Comparison of ENCODE assay signal across 7 mouse cellular contexts in the genomic region with DNA sequence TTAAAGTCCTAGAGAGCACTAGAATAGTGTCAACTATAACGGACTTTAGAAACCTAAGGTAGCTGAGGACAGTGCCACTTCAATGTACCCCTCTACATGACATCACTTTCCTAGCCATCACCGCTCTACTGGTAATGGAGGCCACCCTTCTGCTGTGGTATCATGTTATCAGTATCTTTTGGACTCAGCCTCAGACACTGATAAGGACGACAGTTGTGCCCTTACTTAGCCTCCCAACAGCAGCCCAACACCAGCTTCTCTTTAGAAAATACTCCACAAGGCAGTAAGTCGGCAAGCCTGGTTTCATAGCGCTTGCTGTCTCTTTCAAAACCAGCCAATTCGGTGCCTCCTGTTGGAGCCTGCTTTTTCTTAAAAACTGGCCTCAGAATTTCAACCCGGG. TPM values are rescaled to one million over a fixed set of nuclear protein-coding genes. Genes with fewer than 3 reads are reported as not detected.
DNase-seq lines count a peak whose midpoint lies in the region; ATAC-seq lines count a peak whose summit lies in the region.

No protein-coding gene starts in this region.

- 56% methylated on average over 7 of the region's 7 CpGs for WGBS in neural tube, embryonic 11.5 days
- 55% methylated on average over 7 of the region's 7 CpGs for WGBS in forebrain, embryonic 16.5 days
- WGBS in limb, embryonic 15.5 days = 47% methylated on average over 7 of the region's 7 CpGs
- 53% methylated on average over 7 of the region's 7 CpGs for WGBS in stomach, embryonic 16.5 days

- no peak for DNase-seq in neural tube, embryonic 11.5 days (ENCODE audit: low spot score)
- DNase-seq in neural tube, embryonic 10.5 days (ENCODE audit: extremely low spot score, low spot score) = no peak
- no peak for DNase-seq in MN1 (ENCODE audit: low spot score)
- DNase-seq in right cerebral cortex, postnatal 4 days = no peak

- no peak for ATAC-seq in neural tube, embryonic 11.5 days (ENCODE audit: insufficient read depth, low FRiP score, low TSS enrichment)
- no peak for ATAC-seq in forebrain, embryonic 16.5 days
- no peak for ATAC-seq in limb, embryonic 15.5 days (ENCODE audit: insufficient number of reproducible peaks, low FRiP score, low TSS enrichment, low read depth)
- no peak for ATAC-seq in stomach, embryonic 16.5 days (ENCODE audit: insufficient read depth, low FRiP score)

- H3K36me3 ChIP-seq in neural tube, embryonic 11.5 days (ENCODE audit: control insufficient read depth, insufficient read depth, low read length) = no peaks in the 10 kb centered on the region
- no peaks in the 10 kb centered on the region; the same call in 1 of the 2 replicates for H3K36me3 ChIP-seq in forebrain, embryonic 16.5 days (ENCODE audit: control insufficient read depth, insufficient read depth)
- H3K36me3 ChIP-seq in limb, embryonic 15.5 days = peaks cover 3% of the 10 kb centered on the region; the same call in 1 of the 2 replicates
- H3K36me3 ChIP-seq in stomach, embryonic 16.5 days (ENCODE audit: control insufficient read depth, insufficient read depth, low read length) = no peaks in the 10 kb centered on the region

- peak overlapping the region; percentile 59; the same call in 1 of the 2 replicates for H3K4me3 ChIP-seq in neural tube, embryonic 11.5 days (ENCODE audit: low read depth, low read length)
- peak overlapping the region; percentile 50 for H3K4me3 ChIP-seq in forebrain, embryonic 16.5 days (replicated peaks; ENCODE audit: low read length)
- H3K4me3 ChIP-seq in limb, embryonic 15.5 days = peak overlapping the region; percentile 62
- peak overlapping the region; percentile 58 for H3K4me3 ChIP-seq in stomach, embryonic 16.5 days (replicated peaks; ENCODE audit: low read length)

- H3K27ac ChIP-seq in neural tube, embryonic 11.5 days (ENCODE audit: low read depth, low read length) = no peak overlapping the region
- H3K27ac ChIP-seq in forebrain, embryonic 16.5 days (ENCODE audit: low read length) = peak overlapping the region; percentile 76; the same call in 1 of the 2 replicates
- H3K27ac ChIP-seq in limb, embryonic 15.5 days = no peak overlapping the region
- no peak overlapping the region for H3K27ac ChIP-seq in stomach, embryonic 16.5 days (ENCODE audit: low read length)

- H3K4me2 ChIP-seq in neural tube, embryonic 11.5 days (ENCODE audit: low read depth) = peak overlapping the region; percentile 95
- H3K4me2 ChIP-seq in forebrain, embryonic 16.5 days (ENCODE audit: low read length) = peak overlapping the region; percentile 75
- H3K4me2 ChIP-seq in limb, embryonic 15.5 days = peak overlapping the region; percentile 99
- H3K4me2 ChIP-seq in stomach, embryonic 16.5 days (ENCODE audit: low read depth, low read length) = no peak overlapping the region

- no peaks in the 10 kb centered on the region for H3K9me3 ChIP-seq in neural tube, embryonic 11.5 days (ENCODE audit: control insufficient read depth, low read length)
- no peaks in the 10 kb centered on the region for H3K9me3 ChIP-seq in forebrain, embryonic 16.5 days (ENCODE audit: control insufficient read depth, low read length)
- H3K9me3 ChIP-seq in limb, embryonic 15.5 days = no peaks in the 10 kb centered on the region
- H3K9me3 ChIP-seq in stomach, embryonic 16.5 days (replicated peaks; ENCODE audit: control insufficient read depth, low read length) = no peaks in the 10 kb centered on the region

- no peak overlapping the region for H3K9ac ChIP-seq in neural tube, embryonic 11.5 days (ENCODE audit: low read length)
- peak overlapping the region; percentile 80 for H3K9ac ChIP-seq in forebrain, embryonic 16.5 days (replicated peaks; ENCODE audit: low read depth, low read length)
- no peak overlapping the region for H3K9ac ChIP-seq in limb, embryonic 15.5 days
- H3K9ac ChIP-seq in stomach, embryonic 16.5 days (ENCODE audit: low read length) = no peak overlapping the region

- H3K4me1 ChIP-seq in neural tube, embryonic 11.5 days (ENCODE audit: control insufficient read depth, insufficient read depth, low read length) = 0 out of 2 replicates have a peak, but pooled peaks cover 3% of the 10 kb centered on the region
- peaks cover 19% of the 10 kb centered on the region for H3K4me1 ChIP-seq in forebrain, embryonic 16.5 days (replicated peaks; ENCODE audit: control insufficient read depth, insufficient read depth, low read length)
- peaks cover 25% of the 10 kb centered on the region for H3K4me1 ChIP-seq in limb, embryonic 15.5 days
- 0 out of 2 replicates have a peak, but pooled peaks cover 5% of the 10 kb centered on the region for H3K4me1 ChIP-seq in stomach, embryonic 16.5 days (ENCODE audit: control insufficient read depth, insufficient read depth, low read length)

- H3K27me3 ChIP-seq in neural tube, embryonic 11.5 days (ENCODE audit: control insufficient read depth, insufficient read depth, low read length) = peaks cover 54% of the 10 kb centered on the region
- H3K27me3 ChIP-seq in forebrain, embryonic 16.5 days (replicated peaks; ENCODE audit: control insufficient read depth, insufficient read depth, low read length) = peaks cover 50% of the 10 kb centered on the region
- H3K27me3 ChIP-seq in limb, embryonic 15.5 days = peaks cover 74% of the 10 kb centered on the region
- peaks cover 66% of the 10 kb centered on the region for H3K27me3 ChIP-seq in stomach, embryonic 16.5 days (ENCODE audit: control insufficient read depth, insufficient read depth, low read length)

RNA-seq across cellular contexts. Expression of a gene that starts 1.6 kb away (rescaled TPM):
- 0.19 and 0.36 TPM in 2 replicates for polyA plus RNA-seq in neural tube, embryonic 11.5 days (2014; fragmentation: Nextera tagmentation; extraction: Ambion mirVana)
- 0.86 and 1.5 TPM in 2 replicates for polyA plus RNA-seq in forebrain, embryonic 16.5 days (2015; fragmentation: Nextera tagmentation; extraction: Ambion mirVana)
- 0.17 TPM in 1 of 2 replicates, not detected in the other for polyA plus RNA-seq in limb, embryonic 15.5 days (2015; fragmentation: Nextera tagmentation; extraction: Ambion mirVana)
- not detected in 2 replicates for polyA plus RNA-seq in stomach, embryonic 16.5 days (2015; fragmentation: Nextera tagmentation; extraction: Ambion mirVana)

RNA-seq across cellular contexts. Expression of a gene that starts 3.6 kb away (rescaled TPM):
- 3.2 and 3.4 TPM in 2 replicates for polyA plus RNA-seq in neural tube, embryonic 11.5 days (2014; fragmentation: Nextera tagmentation; extraction: Ambion mirVana)
- polyA plus RNA-seq in forebrain, embryonic 16.5 days (2015; fragmentation: Nextera tagmentation; extraction: Ambion mirVana) = 4.7 and 5.5 TPM in 2 replicates
- polyA plus RNA-seq in limb, embryonic 15.5 days (2015; fragmentation: Nextera tagmentation; extraction: Ambion mirVana) = 2.2 and 3.4 TPM in 2 replicates
- polyA plus RNA-seq in stomach, embryonic 16.5 days (2015; fragmentation: Nextera tagmentation; extraction: Ambion mirVana) = 2.4 and 3.7 TPM in 2 replicates

RNA-seq across cellular contexts. Expression of a gene that starts 37.5 kb away (rescaled TPM):
- polyA plus RNA-seq in neural tube, embryonic 11.5 days (2014; fragmentation: Nextera tagmentation; extraction: Ambion mirVana) = 9.5 and 13.1 TPM in 2 replicates
- 0.99 and 1.4 TPM in 2 replicates for polyA plus RNA-seq in forebrain, embryonic 16.5 days (2015; fragmentation: Nextera tagmentation; extraction: Ambion mirVana)
- polyA plus RNA-seq in limb, embryonic 15.5 days (2015; fragmentation: Nextera tagmentation; extraction: Ambion mirVana) = 25.0 and 32.4 TPM in 2 replicates
- polyA plus RNA-seq in stomach, embryonic 16.5 days (2015; fragmentation: Nextera tagmentation; extraction: Ambion mirVana) = 4.8 and 7.3 TPM in 2 replicates

RNA-seq across cellular contexts. Expression of a gene that starts 56.9 kb away (rescaled TPM):
- polyA plus RNA-seq in neural tube, embryonic 11.5 days (2014; fragmentation: Nextera tagmentation; extraction: Ambion mirVana) = 0.09 and 0.36 TPM in 2 replicates
- polyA plus RNA-seq in forebrain, embryonic 16.5 days (2015; fragmentation: Nextera tagmentation; extraction: Ambion mirVana) = 0.63 and 1.1 TPM in 2 replicates
- polyA plus RNA-seq in limb, embryonic 15.5 days (2015; fragmentation: Nextera tagmentation; extraction: Ambion mirVana) = 0.27 and 0.29 TPM in 2 replicates
- 0.32 and 0.46 TPM in 2 replicates for polyA plus RNA-seq in stomach, embryonic 16.5 days (2015; fragmentation: Nextera tagmentation; extraction: Ambion mirVana)

RNA-seq across cellular contexts. Expression of a gene that starts 59.5 kb away (rescaled TPM):
- polyA plus RNA-seq in neural tube, embryonic 11.5 days (2014; fragmentation: Nextera tagmentation; extraction: Ambion mirVana) = 0.05 and 0.08 TPM in 2 replicates
- not detected in 2 replicates for polyA plus RNA-seq in forebrain, embryonic 16.5 days (2015; fragmentation: Nextera tagmentation; extraction: Ambion mirVana)
- not detected in 2 replicates for polyA plus RNA-seq in limb, embryonic 15.5 days (2015; fragmentation: Nextera tagmentation; extraction: Ambion mirVana)
- 0.04 TPM in 1 of 2 replicates, not detected in the other for polyA plus RNA-seq in stomach, embryonic 16.5 days (2015; fragmentation: Nextera tagmentation; extraction: Ambion mirVana)
